Mouse (Mus musculus) ES-Bruce4 (cell line): ENCODE measurements around the gene Hecw2. TPM values are rescaled to one million over a fixed set of nuclear protein-coding genes. Genes with fewer than 3 reads are reported as not detected.

Source experiments
- H3K27ac ChIP-seq: 2 replicates; pipeline ENCODE4 v1.5.1; 2012; ENCODE audit warnings: low read length, inconsistent platforms; ENCODE audit not compliant: insufficient read depth
- H3K27me3 ChIP-seq: 2 replicates; pipeline ENCODE4 v1.6.1; 2012; ENCODE audit warnings: mild to moderate bottlenecking, low read length, inconsistent platforms; ENCODE audit not compliant: control insufficient read depth, poor library complexity, insufficient read depth, severe bottlenecking
- H3K36me3 ChIP-seq: 2 replicates; pipeline ENCODE4 v1.6.1; 2012; ENCODE audit warnings: inconsistent platforms, mild to moderate bottlenecking, low read length, moderate library complexity; ENCODE audit not compliant: control insufficient read depth, poor library complexity, insufficient read depth, severe bottlenecking
- H3K4me1 ChIP-seq: one replicate; pipeline ENCODE4 v1.8.1; 2011; ENCODE audit warnings: low read length; ENCODE audit not compliant: control insufficient read depth, insufficient read depth
- H3K4me3 ChIP-seq: 2 replicates; pipeline ENCODE4 v1.5.1; 2011; ENCODE audit warnings: low read depth, mild to moderate bottlenecking, low read length
- H3K9ac ChIP-seq: 2 replicates; pipeline ENCODE4 v1.6.1; 2012; ENCODE audit warnings: low read depth, mild to moderate bottlenecking, inconsistent platforms; ENCODE audit not compliant: poor library complexity, severe bottlenecking
- H3K9me3 ChIP-seq: replicated peaks from 2 replicates; pipeline ENCODE4 v1.6.1; 2012; ENCODE audit warnings: mild to moderate bottlenecking, low read length, inconsistent platforms; ENCODE audit not compliant: control insufficient read depth, poor library complexity, insufficient read depth, severe bottlenecking
- CTCF ChIP-seq: IDR thresholded peaks from one replicate; pipeline ENCODE4 v1.8.1; 2011; ENCODE audit warnings: low read depth, low read length
- EP300 ChIP-seq: IDR thresholded peaks from 2 replicates; pipeline ENCODE4 v1.6.1; 2011; ENCODE audit warnings: low read depth, low read length; ENCODE audit not compliant: insufficient read depth
- POLR2A ChIP-seq: IDR thresholded peaks from one replicate; pipeline ENCODE4 v1.8.1; 2011; ENCODE audit warnings: low read length; ENCODE audit not compliant: insufficient read depth
- polyA plus RNA-seq: library from polyadenylated mRNA; stranded (reverse); fragments of >200 nt; gene quantifications from 2 replicates; pipeline ENCODE4 v1.2.4, GENCODE M21; 2011; ENCODE audit warnings: low read depth; ENCODE audit not compliant: missing spikeins, insufficient read depth, insufficient read length

Hecw2 gene
- polyA plus RNA-seq, 1 experiment = 9.5 TPM

DNA sequence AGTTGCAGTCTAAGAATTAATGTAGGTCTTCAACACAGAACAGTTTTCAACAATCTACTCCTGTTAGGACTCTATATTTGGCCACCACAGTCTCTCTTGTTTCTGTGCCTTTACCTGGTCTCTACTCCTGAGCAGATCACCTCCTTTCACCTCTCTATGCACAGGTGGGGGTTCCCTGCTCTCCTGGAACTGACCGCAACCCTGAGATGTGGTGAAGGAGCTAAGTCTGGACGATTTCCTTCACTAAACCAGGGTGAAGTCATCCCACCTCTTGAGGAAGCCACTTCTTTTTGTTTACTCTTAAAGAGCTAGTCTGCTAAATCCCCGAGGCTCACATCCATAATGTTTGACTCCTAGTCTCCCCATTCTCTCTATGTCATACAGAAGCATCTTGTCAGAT lies 351.9 kb downstream of the Hecw2 start:
- Histone ChIP-seq H3K4me1 (no peaks in the 10 kb centered on the region), H3K9me3 (no peaks in the 10 kb centered on the region), H3K27me3 (no peaks in the 10 kb centered on the region), H3K9ac (no peak overlapping the region), H3K36me3 (no peaks in the 10 kb centered on the region), H3K4me3 (no peak overlapping the region), H3K27ac (no peak overlapping the region)
- TF ChIP-seq POLR2A = no peak

DNA sequence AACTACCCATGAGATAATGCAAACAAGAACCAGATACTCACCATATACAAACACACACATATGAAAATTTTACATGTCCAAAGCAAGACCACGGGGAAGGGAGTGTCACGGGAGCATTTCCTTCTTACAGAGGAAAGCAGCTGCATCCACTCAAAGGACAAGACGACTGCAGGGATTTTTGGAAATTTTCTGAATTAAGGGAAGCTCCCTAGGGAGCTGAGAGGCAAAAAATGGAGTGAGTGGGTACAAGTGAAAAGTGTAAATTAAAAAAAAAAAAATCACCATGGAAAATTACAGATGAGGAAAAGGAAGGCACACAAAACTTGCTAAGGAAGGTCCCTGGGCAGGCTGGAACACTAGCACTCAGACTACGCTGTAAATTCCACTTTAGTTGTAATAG lies 353.9 kb downstream of the Hecw2 start:
- TF ChIP-seq EP300 = no peak
- Histone ChIP-seq H3K9ac (no peak overlapping the region), H3K27ac (no peak overlapping the region)

DNA sequence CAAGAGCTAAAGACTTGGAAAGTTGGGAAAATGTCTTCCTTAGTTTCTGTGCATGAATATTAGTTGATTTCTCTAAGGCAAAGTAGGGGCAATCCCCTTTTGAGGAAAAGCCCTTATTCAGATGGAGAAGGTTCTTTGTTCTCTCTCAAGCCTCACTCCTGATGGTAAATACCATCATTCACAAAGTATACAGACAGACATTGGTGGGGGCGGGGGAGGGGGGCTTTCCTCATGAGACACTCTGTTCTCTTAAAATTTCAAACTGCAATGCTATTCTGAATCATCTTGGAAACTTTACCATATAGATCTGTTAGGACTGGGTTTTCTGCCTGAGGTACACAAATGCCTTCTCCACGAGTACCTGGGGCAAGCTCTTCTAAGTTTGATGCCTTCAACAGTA lies 355.6 kb downstream of the Hecw2 start:
- Histone ChIP-seq H3K27ac (no peak overlapping the region), H3K9ac (no peak overlapping the region), H3K36me3 (no peaks in the 10 kb centered on the region), H3K9me3 (no peaks in the 10 kb centered on the region), H3K4me1 (no peaks in the 10 kb centered on the region), H3K4me3 (no peak overlapping the region), H3K27me3 (no peaks in the 10 kb centered on the region)
- TF ChIP-seq EP300 = no peak
- no peak for TF ChIP-seq POLR2A
- no peak for TF ChIP-seq CTCF

More for the DNA sequence above, 353.9 kb downstream of the Hecw2 start:
- H3K27me3 ChIP-seq = no peaks in the 10 kb centered on the region
- H3K4me1 ChIP-seq = no peaks in the 10 kb centered on the region
- no peak overlapping the region for H3K4me3 ChIP-seq
- no peaks in the 10 kb centered on the region for H3K9me3 ChIP-seq
- no peaks in the 10 kb centered on the region for H3K36me3 ChIP-seq

DNA sequence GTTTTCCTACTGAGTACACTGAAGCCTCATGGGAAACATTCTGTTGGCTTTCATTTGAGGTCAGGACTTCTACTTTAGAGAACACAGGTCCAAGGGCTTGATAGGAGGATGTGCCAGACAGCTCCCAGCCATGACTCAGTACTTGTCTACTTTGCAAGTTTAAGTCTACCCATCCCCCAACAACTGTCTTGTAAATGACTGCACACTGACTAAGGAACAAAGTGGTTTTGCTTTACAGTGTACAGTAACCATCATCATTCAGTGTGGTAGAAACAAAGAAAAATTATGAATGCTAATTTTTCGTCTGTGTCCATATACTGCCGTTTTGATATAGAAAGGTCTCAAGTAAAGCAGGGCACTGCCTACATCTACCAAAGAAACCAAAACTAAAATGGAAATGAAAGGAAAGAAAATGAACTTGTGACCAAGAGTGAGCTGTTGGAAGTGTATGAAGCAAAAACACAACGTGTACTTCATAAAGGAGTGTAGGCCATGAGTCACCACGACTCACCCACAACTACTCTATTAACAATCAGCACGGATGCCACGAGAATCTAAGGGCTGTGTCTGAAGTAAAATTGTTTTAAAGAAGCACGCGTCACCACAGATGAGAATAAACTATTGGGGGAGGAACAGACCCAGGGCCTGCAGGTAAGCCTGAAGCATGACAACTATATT lies 356.6 kb downstream of the Hecw2 start:
- H3K27me3 ChIP-seq = no peaks in the 10 kb centered on the region

DNA sequence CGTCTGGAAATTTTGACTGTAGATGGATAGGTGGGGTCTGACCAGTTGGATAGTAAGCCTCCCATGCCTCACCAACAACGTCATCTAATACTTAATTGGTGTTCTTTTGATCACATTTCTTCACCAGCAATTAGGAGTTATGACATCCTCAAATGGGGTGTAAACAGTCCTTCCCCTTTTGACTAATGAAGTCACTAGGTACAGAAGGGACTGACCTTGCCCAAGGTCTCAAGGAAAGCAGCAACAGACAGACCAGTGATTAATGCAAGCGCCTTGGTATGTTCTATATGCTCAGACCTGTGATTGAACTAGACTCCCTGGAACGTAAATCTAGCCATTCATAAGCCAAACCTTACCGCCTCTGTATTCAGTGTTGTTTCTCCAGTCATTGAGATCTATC lies 364.7 kb downstream of the Hecw2 start:
- no peaks in the 10 kb centered on the region for H3K9me3 ChIP-seq
- no peaks in the 10 kb centered on the region for H3K36me3 ChIP-seq
- no peak overlapping the region for H3K27ac ChIP-seq
- H3K27me3 ChIP-seq = no peaks in the 10 kb centered on the region
- no peaks in the 10 kb centered on the region for H3K4me1 ChIP-seq
- H3K9ac ChIP-seq = no peak overlapping the region
- TF ChIP-seq CTCF = no peak
- TF ChIP-seq POLR2A = no peak
- no peak for TF ChIP-seq EP300
- H3K4me3 ChIP-seq = no peak overlapping the region

More for the DNA sequence above, 356.6 kb downstream of the Hecw2 start:
- H3K4me3 ChIP-seq = no peak overlapping the region
- no peak overlapping the region for H3K9ac ChIP-seq
- no peaks in the 10 kb centered on the region for H3K36me3 ChIP-seq
- TF ChIP-seq CTCF (no peak), POLR2A (no peak), EP300 (no peak)
- no peaks in the 10 kb centered on the region for H3K4me1 ChIP-seq
- no peaks in the 10 kb centered on the region for H3K9me3 ChIP-seq
- 0 out of 2 replicates have a peak overlapping the region, but pooled peaks have one; percentile 8 for H3K27ac ChIP-seq

GRCm38 (mm10) chr1:53829089-53829488 lies 365.9 kb downstream of the Hecw2 start:
- Histone ChIP-seq H3K27me3 (no peaks in the 10 kb centered on the region), H3K9me3 (no peaks in the 10 kb centered on the region), H3K4me1 (no peaks in the 10 kb centered on the region), H3K27ac (no peak overlapping the region), H3K4me3 (no peak overlapping the region), H3K36me3 (no peaks in the 10 kb centered on the region), H3K9ac (no peak overlapping the region)
- TF ChIP-seq POLR2A = no peak
- TF ChIP-seq CTCF = no peak
- no peak for TF ChIP-seq EP300
